Mouse (Mus musculus) spleen, postnatal 36 days (tissue): Measurements from ENCODE around the gene Hapln4.

Experiments
- DNase-seq, 2 experiments: peaks; one replicate each; pipeline ENCODE4 v3.0.0; 2022; ENCODE audit warnings: low spot score in 2 of 2, mixed read lengths in 1 of 2

Hapln4 gene

GRCm38 (mm10) chr8:70099276-70099675 is 16.0 kb downstream of the Hapln4 start:
- DNase-seq, result no peak

DNA sequence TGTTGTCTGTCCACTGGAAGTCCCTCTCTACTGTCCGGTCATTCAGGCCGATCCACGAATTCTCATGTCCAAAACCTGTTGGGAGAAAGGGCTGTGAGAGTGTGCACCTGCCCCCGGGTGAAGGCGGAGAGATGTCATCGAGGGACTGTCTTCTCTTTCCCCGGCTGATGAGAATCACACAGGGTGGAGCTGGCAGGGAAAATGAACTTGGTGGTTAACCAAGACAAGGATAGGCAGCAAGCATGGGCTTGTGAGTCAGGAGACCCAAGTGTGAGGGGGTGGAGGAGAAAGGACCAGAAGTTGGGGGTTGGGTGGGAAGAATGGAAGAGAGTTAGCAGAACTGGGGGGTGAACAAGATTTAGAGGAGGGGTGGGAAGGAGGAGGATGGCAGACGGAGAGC is 17.0 kb downstream of the Hapln4 start:
- no peak for DNase-seq

- peak; percentile 47 to 55 for DNase-seq
Measured at GRCm38 (mm10) chr8:70104506-70104905, 21.2 kb downstream of the Hapln4 start.

DNA sequence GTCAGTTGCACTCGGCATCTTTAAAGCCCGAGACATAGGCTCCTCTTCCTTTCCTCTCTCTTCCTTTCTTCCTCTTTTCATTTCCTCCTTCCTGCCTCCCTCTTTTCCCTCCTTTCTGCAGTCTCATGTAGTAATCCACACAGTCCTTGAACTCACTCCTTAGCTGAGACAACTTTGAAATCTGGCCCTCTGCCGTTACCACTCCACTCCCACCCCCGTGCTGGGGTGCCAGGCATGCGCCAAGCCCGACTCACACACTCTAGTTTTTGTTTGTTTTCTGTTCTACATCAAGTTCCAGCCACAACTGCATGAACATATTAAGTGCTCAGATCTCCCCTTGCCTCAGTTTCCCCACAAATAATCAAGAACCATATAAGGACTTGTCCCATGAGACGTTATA is 21.7 kb downstream of the Hapln4 start:
- no peak for DNase-seq

- peak; percentile 30 to 31 for DNase-seq
Measured at GRCm38 (mm10) chr8:70110451-70110850, 27.2 kb downstream of the Hapln4 start.

DNA sequence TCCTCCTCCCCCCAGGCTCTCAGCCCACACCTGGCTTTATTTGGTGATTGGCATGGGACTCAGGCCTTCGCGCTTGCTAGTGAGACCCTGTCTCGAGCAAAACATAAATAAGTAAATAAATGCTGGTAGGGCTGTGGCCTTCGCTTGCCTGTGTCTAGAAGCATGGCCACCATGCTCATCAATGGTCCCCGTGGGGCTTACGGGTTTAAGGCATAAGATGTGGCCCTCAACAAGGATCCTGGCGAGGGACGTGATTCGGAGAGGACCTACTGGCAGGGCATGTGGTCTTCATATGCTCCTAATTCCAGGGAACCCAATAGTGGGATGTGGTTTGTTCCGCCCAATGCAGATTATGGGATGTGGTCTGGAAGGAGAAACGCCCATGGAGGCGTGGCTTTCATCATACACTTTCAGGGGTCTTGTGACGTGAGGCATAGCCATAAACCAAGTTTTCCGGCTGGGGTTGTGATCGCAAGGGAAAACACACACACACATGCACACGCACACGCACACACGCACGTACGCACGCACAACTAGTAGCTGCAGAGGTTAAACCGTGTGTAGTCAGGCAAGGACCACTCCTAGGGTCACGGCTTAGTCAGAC is 28.0 kb downstream of the Hapln4 start:
- DNase-seq, result no peak

- no peak for DNase-seq
Measured at GRCm38 (mm10) chr8:70112401-70113016, 29.3 kb downstream of the Hapln4 start.

DNA sequence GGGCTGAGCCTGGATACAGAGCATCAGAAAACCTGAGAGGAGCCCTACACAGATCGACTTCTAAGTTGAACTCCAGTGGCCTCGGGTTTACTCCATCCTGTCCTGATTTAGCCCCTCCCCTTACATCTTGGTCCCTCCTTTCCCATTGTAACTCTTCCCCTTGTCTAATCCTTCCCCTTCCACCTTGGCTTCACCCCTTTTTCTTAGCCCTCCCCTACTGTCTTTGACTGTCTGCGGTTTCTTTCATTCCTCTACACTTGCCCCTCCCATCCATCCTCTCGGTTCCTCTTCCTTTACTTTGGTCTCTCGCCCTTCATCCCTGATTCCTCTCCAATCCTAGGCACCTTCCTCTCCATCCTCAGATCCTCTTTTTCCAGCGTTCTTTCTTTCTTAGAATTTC is 31.2 kb downstream of the Hapln4 start:
- DNase-seq, result no peak

DNA sequence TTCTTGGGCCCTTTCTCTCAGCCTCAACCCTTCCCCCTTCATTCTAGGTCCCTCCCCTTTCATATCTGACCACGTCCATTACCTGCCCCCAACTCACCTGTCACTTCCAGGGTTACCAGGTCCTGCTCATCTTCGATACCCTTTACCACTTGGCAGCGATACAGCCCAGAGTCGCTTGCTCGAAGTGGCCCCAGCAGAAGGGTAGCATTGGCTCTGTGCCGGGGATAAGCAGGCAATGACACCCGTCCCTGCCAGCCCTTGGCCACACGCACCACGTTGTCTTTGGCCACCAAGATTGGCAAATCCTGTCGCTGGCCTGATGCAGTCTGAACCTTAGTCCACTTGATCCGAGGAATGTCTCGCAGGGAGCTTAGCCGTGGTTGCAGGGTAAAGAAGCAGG is 31.6 kb downstream of the Hapln4 start:
- no peak for DNase-seq

DNA sequence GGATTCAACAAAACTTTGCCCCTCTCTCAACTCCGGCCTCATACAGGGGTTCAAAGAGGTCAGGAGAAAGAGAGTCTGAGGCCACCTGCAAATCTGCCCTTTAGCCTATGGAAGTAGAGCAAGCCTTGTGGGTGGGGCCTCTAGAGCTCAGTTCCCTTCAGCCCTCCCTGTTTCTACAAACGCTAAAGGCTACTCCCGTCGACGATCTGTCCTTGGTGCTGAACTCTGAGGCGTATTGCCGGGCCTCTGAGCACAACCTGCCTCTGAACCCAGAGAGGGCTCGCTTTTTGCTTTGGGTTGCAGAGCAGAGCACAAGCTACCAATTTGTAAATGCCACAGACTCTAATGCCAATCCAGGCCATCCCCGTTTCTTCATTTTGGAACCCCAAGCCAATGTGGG is 34.4 kb downstream of the Hapln4 start:
- DNase-seq, result peak in 1 of 2 experiments; percentile 27

GRCm38 (mm10) chr8:70118726-70119700 is 35.8 kb downstream of the Hapln4 start:
- no peak for DNase-seq

DNA sequence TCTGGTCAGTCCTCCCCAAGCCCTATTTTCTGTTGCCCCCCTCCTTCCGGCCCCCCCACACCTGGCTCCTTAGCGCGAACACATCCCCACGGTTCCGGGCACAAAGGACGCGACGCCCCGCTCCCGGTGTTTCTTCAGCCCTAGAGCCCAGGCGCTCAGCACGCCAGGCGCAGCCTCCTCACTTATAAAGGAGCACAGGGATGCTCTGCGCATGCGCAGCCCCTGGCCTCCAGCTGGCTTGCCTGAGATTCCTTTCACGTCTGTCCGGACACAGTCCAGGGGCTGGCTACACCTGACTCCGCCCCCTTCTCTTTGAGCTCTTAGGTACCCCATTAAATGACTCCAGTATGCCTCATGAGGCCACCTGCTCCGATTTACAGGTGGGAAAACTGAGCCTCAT is 37.4 kb downstream of the Hapln4 start, which contains the start of gene Ncan:
Ncan (minus strand) TSS at position 207 of the 400 bp plus-strand sequence.
- no peak for DNase-seq

DNA sequence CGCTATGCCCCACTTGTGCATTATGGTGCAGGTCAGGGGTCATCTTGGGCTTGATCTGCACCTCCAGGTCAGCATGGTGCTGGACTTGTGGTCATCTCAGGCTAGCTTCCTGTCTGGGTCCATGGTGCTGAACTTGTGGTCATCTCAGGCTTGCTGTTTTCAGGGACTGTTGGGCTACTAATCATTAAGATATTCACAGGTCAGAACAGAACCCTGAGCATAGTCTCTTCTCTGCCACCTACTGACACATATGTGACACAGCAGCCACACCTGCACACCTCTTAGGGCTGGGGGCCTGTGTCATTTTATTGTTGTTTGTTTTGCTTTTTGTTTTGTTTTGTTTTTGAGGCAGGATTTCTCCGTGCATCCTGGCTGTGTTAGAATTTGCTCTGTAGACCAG is 39.6 kb downstream of the Hapln4 start:
- DNase-seq, result no peak

- DNase-seq, result no peak
Measured at GRCm38 (mm10) chr8:70124992-70125391, 41.7 kb downstream of the Hapln4 start.

DNA sequence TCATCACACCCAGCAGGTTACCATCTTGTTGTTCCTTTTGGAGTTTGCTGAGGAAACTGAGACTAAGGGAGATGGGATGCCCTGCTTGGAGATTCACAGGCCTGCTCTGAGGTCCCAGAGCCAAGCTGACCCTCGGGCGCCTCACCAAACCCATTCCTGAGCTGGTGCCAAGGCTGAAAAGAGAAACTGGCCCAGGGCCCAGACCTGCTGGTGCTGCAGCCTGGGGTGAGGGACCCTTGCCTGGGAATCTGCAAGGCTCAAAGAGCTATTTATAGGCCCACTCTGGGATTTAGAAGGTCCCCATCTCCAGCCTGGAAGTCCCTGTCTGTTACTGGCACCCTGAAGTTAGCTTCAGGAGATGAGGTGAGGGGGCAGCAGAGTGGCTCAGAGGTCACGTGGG is 45.2 kb downstream of the Hapln4 start:
- no peak for DNase-seq

DNA sequence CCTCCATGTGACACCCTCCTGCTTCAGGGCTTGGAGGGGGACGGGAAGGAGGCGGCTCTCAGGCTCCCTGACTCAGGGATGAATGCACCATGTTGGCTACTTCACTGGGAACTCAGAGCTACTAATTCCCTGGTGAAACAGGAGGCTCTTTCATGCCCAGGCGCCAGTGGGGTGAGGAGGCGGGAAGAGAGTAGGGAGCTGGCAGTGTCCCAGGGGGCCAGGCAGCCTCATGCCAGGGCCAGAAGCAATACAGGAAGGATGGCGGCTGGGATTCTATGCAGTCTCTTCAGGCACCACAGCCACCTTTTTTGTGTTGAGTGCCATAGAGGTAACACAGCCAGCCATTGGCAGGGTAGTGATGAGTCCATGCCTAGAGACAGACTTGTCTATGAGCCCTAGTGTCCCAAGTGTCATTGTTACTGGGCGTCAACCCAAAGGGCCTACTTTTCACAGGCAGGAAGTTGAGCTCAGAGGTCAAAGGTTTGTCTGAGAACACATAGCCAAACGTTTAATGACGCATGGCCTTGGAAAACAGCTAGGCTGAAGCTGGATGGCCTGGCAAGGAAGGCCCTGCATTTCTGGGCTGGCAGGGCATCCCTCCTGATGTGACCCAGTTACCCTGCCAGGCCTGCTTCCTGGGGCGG is 46.2 kb downstream of the Hapln4 start:
- DNase-seq, result no peak

DNA sequence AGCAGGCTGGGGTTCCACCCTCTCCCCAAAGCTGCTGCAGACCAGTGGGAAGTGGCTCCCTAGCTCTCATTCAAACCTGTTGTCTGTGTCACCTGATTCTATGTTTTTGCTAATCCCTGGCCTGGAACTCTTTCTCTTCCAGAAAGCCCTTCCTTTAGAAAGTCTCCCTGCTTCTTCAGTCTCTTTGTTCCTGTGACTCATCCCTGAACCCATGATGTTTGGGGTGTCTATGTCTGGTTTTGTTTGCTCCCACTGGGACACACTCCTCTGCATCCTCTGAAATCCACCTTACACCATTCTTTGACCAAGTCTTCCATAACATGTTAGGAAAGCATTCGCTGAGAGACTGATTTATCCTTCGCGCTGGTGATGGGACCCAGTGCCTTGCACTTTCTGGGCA is 46.8 kb downstream of the Hapln4 start:
- DNase-seq, result no peak

- peak; percentile 85 to 87 for DNase-seq
Measured at GRCm38 (mm10) chr8:70131166-70131883, 48.1 kb downstream of the Hapln4 start, which contains the start of gene Nr2c2ap. Gene Nr2c2ap (plus strand): TSS chr8:70131333.

- DNase-seq, result no peak
Measured at GRCm38 (mm10) chr8:70134086-70134485, 50.8 kb downstream of the Hapln4 start.

DNA sequence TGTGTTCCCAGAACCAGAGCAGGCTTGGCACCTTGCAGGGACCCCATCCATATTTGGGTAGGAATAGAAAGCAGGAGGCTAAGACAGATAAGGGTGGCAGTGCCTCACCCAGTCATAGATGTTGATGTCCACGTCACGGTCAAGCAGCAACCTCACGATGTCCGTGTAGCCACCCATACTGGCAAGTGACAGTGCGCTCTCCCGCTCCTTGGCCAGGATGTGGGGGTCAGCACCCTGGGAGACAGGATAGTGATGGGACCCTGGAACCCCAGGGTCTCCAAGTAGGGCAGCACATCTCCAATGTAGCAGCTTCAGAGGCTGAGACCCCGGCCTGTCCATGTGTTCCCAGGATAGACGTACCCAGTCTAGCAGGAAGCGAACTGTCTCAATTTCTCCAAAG is 51.7 kb downstream of the Hapln4 start:
- no peak for DNase-seq

- no peak for DNase-seq
Measured at GRCm38 (mm10) chr8:70136591-70136990, 53.3 kb downstream of the Hapln4 start.
